Mouse (Mus musculus): ENCODE measurements around the gene Ubr3.
"Not testable (repeated sequence)": the region's sequence is repeated elsewhere in the genome, so short reads cannot be mapped to it uniquely, and the experiment has no call there.

Gene Ubr3

GRCm38 (mm10) chr2:69907394-69907793, 10.3 kb downstream of the Ubr3 start:
- not testable (repeated sequence) for DNase-seq (ENCODE audit: low spot score)

DNA sequence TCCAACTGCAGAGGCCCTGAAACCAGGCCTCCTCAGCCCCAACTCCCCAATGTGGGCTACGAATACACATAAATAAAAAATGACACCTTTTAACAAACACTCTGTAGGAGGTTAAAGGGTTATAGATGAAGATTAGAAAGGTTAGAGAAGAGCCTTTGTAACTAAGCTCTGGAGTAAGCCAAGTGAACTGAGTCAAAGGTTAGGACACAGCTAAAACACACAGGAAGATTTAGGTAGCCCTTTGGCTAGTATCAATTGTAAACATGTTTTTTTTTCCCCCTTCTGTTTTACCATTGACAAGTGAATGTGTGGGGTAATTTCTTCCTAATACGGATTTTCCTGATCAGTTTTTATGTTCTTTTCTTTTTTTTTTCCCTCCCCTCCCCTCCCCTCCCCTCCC, 15.8 kb downstream of the Ubr3 start:
- no peak for DNase-seq (ENCODE audit: low spot score)

GRCm38 (mm10) chr2:69917301-69917700, 20.3 kb downstream of the Ubr3 start:
- no peak for DNase-seq (ENCODE audit: low spot score)

DNA sequence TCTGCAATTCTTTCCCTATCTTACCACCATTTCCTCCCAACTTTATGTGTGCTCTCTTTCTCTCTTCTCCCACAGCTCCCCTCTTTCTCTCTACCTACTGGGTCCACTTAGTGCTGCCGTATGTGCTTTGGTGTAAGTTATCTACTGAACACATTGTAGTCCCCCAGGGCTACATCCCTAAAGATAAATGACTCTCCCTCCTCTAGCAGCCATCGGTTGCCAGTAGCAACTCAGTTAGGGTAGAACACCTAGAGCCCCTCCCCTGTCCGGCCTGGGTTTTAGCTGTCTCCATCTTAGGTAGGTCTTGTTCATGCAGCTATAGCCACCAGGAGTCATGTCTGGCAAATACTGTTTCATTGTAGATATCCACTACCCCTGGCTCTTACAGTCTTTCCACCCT, 27.9 kb downstream of the Ubr3 start:
- no peak for DNase-seq (ENCODE audit: low spot score)

DNA sequence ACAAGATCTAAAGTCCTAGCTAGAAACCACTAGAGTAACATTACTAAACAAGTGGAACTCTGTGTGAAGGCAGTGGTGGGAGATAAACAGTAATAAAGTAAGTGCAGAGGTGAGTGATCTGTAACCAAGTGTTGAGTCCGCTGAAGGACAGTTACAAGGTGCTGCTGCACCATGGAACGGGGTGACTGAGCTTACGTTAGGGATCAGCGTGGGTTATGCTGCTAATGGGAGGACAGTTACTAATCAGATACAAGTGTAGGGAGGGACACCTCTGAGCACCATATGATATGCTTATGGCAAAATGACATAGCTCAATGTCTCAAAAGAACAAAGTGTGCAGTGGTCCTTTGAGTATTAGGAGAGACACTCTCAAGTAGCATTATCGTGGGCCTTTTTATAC, 39.3 kb downstream of the Ubr3 start:
- DNase-seq (ENCODE audit: low spot score): no peak

DNA sequence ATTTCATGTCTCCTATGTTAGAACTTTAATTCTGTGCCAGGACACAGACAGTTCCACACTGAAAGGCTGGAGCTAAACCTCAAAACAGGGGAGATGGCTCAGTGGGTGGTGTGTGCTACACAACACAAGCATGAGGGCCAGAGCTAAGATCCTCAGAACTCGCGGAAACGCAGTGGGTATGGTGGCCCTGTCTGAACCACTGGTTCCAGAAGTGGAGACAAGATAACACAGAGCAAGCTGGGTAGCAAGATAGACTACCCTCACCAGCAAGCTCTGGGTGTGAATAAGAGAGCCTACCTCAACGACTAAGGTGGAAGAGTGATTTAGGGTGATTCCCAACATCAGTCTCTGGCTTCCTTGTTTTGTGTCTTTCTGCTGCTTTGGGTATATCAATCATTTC, 42.2 kb downstream of the Ubr3 start:
- DNase-seq (ENCODE audit: low spot score): peak; percentile 30

DNA sequence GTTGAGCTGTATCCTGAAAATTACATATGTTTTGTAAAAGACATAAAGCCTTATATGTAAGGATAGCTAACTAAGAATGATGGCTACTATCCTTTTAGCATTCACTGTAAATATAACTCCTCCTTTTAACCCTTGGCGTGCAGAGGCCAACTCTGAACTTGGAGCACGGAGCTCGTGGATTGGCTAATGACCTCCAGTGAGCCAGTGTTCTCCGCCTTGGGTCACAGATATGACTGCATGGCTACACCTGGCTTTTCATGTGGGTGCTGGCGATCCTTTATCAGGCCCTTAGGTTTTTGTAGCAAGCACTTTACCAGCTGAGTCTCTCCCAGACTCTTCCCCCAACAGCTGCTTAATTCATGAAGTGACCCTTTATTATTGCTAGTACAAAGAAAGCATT, 42.6 kb downstream of the Ubr3 start:
- DNase-seq (ENCODE audit: low spot score): no peak

- no peak for DNase-seq (ENCODE audit: low spot score)
Measured at GRCm38 (mm10) chr2:69941391-69942030, 44.5 kb downstream of the Ubr3 start.

DNA sequence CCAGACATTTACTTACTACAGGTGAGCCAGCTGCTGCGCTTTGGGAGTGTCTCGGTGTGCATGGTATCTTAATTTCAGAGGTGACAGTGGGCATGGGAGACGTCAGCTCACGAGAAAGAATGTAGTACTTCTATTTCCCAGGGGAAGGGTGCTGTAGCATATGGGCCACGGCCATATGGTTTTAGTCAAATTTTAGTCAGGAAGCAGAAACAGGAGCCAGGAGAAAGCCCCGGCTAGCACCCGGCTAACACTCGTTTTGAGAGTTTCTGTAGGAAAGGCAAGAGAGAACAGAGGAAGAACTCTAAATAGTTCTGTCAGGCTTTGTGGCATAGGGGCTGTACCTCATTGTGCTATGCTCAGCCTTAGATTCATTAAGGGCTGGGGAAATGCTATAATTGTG, 55.8 kb downstream of the Ubr3 start:
- no peak for DNase-seq (ENCODE audit: low spot score)

- DNase-seq (ENCODE audit: low spot score): no peak
Measured at GRCm38 (mm10) chr2:69955635-69956034, 58.6 kb downstream of the Ubr3 start.

DNA sequence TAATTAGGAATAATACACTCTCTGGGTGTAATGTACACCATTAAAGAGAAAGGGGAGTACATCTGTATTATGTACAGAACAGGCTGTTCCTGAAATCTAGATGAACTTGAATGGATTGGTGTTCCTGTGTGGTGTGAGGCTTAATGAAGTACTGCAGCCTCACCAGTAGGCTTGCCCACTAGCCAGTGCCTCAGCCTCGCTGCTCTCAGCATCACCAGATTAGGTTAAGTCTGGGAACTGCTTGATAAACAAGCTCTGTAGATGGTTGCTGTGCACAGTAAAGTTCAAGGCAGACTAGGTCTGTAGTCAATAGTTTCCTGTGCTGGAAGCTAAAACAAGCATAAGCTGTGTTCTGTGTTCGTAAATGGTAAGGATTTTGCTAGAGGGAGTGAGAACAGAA, 60.6 kb downstream of the Ubr3 start:
- DNase-seq (ENCODE audit: low spot score): no peak

DNA sequence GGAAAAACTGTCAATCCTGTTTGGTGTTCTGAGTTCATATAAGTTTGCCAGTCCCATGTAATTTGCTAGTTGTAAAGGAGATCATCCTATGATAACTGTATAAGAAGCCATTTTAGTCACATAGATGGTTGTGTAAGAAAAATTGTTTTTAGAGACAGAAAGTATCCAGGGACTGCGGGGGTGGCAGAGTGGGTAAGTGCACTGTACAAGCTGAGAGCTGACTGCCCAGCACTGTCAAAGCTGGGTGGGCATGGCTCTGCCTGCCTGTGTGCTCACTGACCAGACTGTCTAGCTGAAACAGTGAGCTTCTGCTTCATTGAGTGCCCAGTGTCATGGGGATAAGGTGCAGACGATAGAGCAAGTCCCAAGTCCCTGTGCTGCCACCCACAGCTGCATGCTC, 77.8 kb downstream of the Ubr3 start:
- DNase-seq (ENCODE audit: low spot score): no peak

DNA sequence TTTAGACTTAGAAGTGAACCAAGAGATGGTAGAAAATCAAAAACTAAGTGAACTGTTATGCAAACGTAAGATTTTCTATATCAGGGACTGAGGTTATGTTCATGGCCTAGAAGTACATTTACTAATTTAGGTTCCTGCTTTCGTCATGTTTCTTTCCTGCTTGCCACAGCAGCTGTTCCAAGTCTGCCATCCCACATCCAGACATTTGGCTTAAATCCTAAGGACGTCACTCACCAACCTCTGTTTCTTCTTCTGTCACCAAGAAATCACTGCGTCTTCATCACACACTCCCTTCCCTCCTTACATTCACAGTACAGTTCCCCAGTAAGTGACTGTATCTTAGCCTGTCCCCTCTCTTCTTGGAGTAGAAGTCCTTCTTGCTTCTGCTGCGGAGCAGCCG, 92.2 kb downstream of the Ubr3 start:
- DNase-seq (ENCODE audit: low spot score): no peak

DNA sequence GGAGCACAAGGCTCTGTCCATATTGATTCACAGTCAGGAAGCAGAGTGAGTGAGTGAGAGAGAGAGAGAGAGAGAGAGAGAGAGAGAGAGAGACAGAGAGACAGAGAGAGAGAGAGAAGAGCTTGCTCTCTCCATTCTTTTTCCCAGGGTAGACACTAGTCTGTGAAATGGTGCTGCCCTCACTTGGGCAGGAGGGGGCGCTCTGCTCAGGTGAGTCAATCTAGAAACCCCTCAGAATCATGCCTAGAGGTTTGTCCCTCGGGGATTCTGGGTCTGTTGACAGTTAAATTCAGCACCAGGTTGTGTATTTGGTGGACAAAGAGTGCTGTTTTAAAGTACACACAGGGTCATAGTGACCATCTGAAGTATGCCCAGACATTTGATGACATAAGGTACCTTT, 93.6 kb downstream of the Ubr3 start:
- no peak for DNase-seq (ENCODE audit: low spot score)

DNA sequence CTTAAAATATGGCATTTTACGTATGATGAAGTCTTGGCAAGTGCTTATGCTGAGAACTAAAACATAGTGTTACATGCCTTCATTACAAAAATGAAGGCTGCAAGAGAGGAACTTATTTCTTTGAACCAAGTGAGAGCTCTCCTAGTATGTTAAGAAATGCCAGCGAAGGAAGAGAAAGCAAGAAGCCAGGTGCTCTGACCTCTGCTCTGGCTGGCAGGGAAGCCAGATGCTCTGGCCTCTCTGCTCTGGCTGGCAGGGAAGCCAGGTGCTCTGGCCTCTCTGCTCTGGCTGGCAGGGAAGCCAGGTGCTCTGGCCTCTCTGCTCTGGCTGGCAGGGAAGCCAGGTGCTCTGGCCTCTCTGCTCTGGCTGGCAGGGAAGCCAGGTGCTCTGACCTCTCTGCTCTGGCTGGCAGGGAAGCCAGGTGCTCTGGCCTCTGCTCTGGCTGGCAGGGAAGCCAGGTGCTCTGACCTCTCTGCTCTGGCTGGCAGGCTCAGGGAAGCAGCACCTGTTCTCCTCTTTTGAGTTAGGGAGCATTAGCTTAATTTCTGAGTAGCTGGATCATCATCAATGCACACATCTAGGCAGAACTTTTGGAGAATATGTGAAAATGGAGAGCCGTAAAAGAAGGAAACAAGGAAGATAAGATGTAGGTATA, 97.2 kb downstream of the Ubr3 start:
- not testable (repeated sequence) for DNase-seq (ENCODE audit: low spot score)

DNA sequence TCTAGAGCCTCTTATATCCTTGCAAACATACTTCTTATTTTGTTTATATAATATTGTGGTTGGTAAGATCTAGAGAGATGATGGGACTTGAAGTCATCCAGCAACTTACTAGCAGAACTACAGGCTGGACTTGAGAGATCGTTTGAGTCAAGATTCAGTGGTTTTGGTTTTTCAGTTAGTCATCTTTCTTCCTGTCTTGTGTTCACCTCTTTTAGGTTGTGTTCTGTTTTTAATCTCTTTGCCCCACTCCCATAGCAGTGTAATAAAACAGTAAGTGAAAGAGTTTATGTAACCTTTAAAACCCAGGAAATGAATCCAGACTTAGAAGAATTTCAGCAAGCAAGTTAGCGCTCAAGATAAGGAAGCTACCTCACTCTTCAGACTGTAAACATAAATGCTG, 97.7 kb downstream of the Ubr3 start:
- no peak for DNase-seq (ENCODE audit: low spot score)

DNA sequence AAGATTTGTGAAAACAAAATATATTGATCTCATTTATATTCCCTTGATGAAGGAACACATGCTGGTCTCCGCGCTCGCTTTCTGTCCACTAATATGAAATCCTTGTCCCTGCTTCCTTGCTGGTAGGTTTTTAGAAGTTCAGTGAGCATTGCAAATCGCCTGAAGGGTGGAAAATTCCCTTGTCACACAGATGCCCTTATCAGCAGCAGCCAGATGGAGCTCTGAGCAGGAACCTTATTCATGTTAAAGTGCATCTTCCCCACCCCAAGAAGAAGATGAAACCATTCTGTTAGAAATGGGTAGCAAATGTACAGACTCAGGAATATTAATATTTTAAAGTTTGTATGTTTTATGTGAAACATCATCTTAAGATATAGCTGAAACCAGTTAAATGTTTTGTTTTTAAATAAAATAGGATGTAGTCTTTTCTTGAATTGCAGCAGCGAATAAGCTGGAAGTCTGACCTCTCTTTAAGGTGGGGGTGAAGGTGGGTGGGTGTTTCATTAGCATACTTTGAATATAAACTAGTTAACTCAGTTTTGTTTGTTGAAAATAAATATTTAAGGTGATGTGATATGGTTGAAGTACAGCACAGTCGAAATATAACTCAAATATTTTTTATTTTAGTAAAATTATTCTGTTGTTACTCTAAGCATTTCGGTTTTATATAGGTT, 102.2 kb downstream of the Ubr3 start:
- peak; percentile 51 for DNase-seq (ENCODE audit: low spot score)

DNA sequence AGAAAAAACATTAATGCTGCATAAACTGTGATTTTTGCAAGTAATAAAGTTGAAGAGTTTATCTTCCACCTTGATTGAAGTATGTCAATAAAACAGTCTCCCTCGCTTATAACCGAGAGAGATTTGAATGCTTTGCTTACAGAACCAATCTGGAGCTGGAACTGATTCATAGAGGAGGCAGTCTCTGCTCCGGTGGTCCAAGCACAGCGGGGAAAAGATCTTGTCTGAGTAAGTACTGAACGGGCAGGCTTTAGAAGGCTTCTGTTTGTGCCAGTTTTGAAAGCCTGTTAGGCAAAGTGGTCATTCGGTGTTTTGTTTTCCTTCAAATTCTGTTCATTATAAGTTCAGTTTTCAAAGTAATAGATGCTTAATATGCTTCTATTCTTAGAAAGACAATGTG, 103.3 kb downstream of the Ubr3 start:
- DNase-seq (ENCODE audit: low spot score): no peak

GRCm38 (mm10) chr2:70006492-70006891, 109.4 kb downstream of the Ubr3 start:
- no peak for DNase-seq (ENCODE audit: low spot score)

- no peak for DNase-seq (ENCODE audit: low spot score)
Measured at GRCm38 (mm10) chr2:70012941-70013340, 115.9 kb downstream of the Ubr3 start.

- peak; percentile 9 for DNase-seq (ENCODE audit: low spot score)
Measured at GRCm38 (mm10) chr2:70018236-70018635, 121.2 kb downstream of the Ubr3 start.

GRCm38 (mm10) chr2:70024454-70024853, 127.4 kb downstream of the Ubr3 start:
- no peak for DNase-seq (ENCODE audit: low spot score)

GRCm38 (mm10) chr2:70025711-70026110, 128.7 kb downstream of the Ubr3 start:
- no peak for DNase-seq (ENCODE audit: low spot score)

GRCm38 (mm10) chr2:70031472-70031871, 134.4 kb downstream of the Ubr3 start:
- no peak for DNase-seq (ENCODE audit: low spot score)
